Mouse (Mus musculus) embryo, embryonic 10 days (tissue): ENCODE data around the gene Cage1.

Experiments used
- DNase-seq: peaks from one replicate; pipeline ENCODE4 v3.0.0-alpha.2; 2015; ENCODE audit warnings: low spot score

The Cage1 gene

GRCm38 (mm10) chr13:37965126-37965914 is 71.5 kb downstream of the Cage1 start:
- peak; percentile 69 for DNase-seq

GRCm38 (mm10) chr13:37964128-37965087 is 72.5 kb downstream of the Cage1 start:
- no peak for DNase-seq

GRCm38 (mm10) chr13:37963354-37964007 is 73.4 kb downstream of the Cage1 start:
- DNase-seq: peak; percentile 93

- no peak for DNase-seq
Measured at GRCm38 (mm10) chr13:37962541-37962940, 74.3 kb downstream of the Cage1 start.

- DNase-seq: no peak
Measured at GRCm38 (mm10) chr13:37959936-37960335, 76.9 kb downstream of the Cage1 start.

- no peak for DNase-seq
Measured at GRCm38 (mm10) chr13:37959239-37959907, 77.5 kb downstream of the Cage1 start.

GRCm38 (mm10) chr13:37958498-37959238 is 78.2 kb downstream of the Cage1 start:
- no peak for DNase-seq
